ENCODE assay signal across 16 mouse cellular contexts in the genomic region with DNA sequence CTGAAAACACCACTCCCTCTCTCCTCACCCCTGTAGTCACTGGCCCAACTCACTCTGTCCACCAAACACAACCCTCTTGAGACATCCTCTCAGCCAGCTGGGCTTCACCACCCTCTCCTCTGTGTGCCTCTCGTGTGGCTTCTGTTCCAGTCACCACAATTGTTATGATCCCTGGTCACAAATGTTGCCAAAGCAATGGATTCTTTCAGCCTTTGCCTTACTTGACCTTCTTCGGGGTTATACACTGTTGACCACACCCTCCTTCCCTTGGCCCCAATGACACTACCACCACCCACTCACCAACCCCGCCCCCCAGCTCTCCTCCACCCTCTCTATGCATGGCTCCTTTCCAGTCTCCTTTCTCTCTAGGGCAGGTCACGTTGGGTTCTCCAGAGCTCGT. TPM values are rescaled to one million over a fixed set of nuclear protein-coding genes. Genes with fewer than 3 reads are reported as not detected.
A peak's percentile ranks its signal among the peaks of the same experiment; 100 is the strongest.
DNase-seq lines count a peak whose midpoint lies in the region; ATAC-seq lines count a peak whose summit lies in the region.
"Had no signal": no experiment of that assay in that cellular context is flagged by ENCODE, and none has a peak within 500 bp of the region (broad histone marks: within the 10 kb centered on the region; RNA-seq: fewer than 3 reads in every experiment).

No protein-coding gene starts in this region.

- H3K27me3 ChIP-seq in heart, embryonic 11.5 days (ENCODE audit: control insufficient read depth, insufficient read depth, low read length), result no peaks in the 10 kb centered on the region
- H3K27me3 ChIP-seq: limb, embryonic 13.5 days; lung, embryonic 15.5 days; midbrain, embryonic 15.5 days; neural tube, embryonic 12.5 days had no signal

- ATAC-seq in heart, embryonic 11.5 days (replicated peaks; ENCODE audit: insufficient number of reproducible peaks, low FRiP score, low TSS enrichment), result no peak
- ATAC-seq in erythroblast, adult 5-6 weeks (replicated peaks; ENCODE audit: low FRiP score, poor library complexity, severe bottlenecking), result no peak
- ATAC-seq: intestine, embryonic 16.5 days; midbrain, embryonic 15.5 days had no signal

- no peaks in the 10 kb centered on the region for H3K36me3 ChIP-seq in heart, embryonic 11.5 days (ENCODE audit: control insufficient read depth, insufficient read depth, low read length)
- H3K36me3 ChIP-seq: hindbrain, embryonic 10.5 days; limb, embryonic 13.5 days; lung, embryonic 15.5 days; midbrain, embryonic 15.5 days; neural tube, embryonic 12.5 days had no signal

- H3K9ac ChIP-seq in heart, embryonic 11.5 days (ENCODE audit: low read depth, low read length), result no peak overlapping the region
- H3K9ac ChIP-seq: limb, embryonic 13.5 days; lung, embryonic 15.5 days; midbrain, embryonic 15.5 days; neural tube, embryonic 12.5 days had no signal

- H3K4me2 ChIP-seq in heart, embryonic 11.5 days, result no peak overlapping the region
- H3K4me2 ChIP-seq: limb, embryonic 13.5 days; lung, embryonic 15.5 days; midbrain, embryonic 15.5 days; neural tube, embryonic 12.5 days had no signal

- peak; percentile 77 to 84 for DNase-seq in heart, adult 18-20 months
- peak; percentile 70 for DNase-seq in heart, postnatal 25 days (ENCODE audit: low spot score)
- DNase-seq in skeletal muscle tissue, adult 2 months (ENCODE audit: low read depth, low spot score), result peak; percentile 87
- DNase-seq in layer of hippocampus, adult 8-10 months (ENCODE audit: low spot score in 2 of 2), result no peak
- DNase-seq: cerebellum, adult 11-12 months; thymus, postnatal 36 days had no signal

- intact Hi-C loops in heart, postnatal 25 days (cut with DNase I), result loop anchor here (5.0 kb wide), 1 partner anchor 34 kb away; no protein-coding TSS in a partner anchor

- H3K4me3 ChIP-seq in heart, embryonic 11.5 days (ENCODE audit: low read depth, low read length), result no peak overlapping the region
- no peak overlapping the region for H3K4me3 ChIP-seq in brown adipose tissue, adult 24 weeks (ENCODE audit: insufficient read depth, low read depth, low read length)
- H3K4me3 ChIP-seq: hindbrain, embryonic 10.5 days; left cerebral cortex, adult 2 months; limb, embryonic 13.5 days; lung, embryonic 15.5 days; midbrain, embryonic 15.5 days; neural tube, embryonic 12.5 days had no signal

- H3K9me3 ChIP-seq in heart, embryonic 11.5 days (replicated peaks; ENCODE audit: control insufficient read depth, low read length), result no peaks in the 10 kb centered on the region
- H3K9me3 ChIP-seq: hindbrain, embryonic 10.5 days; limb, embryonic 13.5 days; lung, embryonic 15.5 days; midbrain, embryonic 15.5 days; neural tube, embryonic 12.5 days had no signal

- WGBS in heart, embryonic 11.5 days (ENCODE audit: insufficient replicate concordance), result 84% methylated on average over 5 of the region's 5 CpGs

- no peak overlapping the region for H3K27ac ChIP-seq in heart, embryonic 11.5 days (ENCODE audit: low read depth, low read length)
- H3K27ac ChIP-seq in brown adipose tissue, adult 24 weeks (replicated peaks; ENCODE audit: low read depth, low read length), result peak overlapping the region; percentile 87
- H3K27ac ChIP-seq: hindbrain, embryonic 10.5 days; left cerebral cortex, adult 2 months; limb, embryonic 13.5 days; lung, embryonic 15.5 days; midbrain, embryonic 15.5 days; neural tube, embryonic 12.5 days had no signal

- peaks cover 15% of the 10 kb centered on the region for H3K4me1 ChIP-seq in heart, embryonic 11.5 days (ENCODE audit: control insufficient read depth, insufficient read depth, low read length)
- peaks cover 47% of the 10 kb centered on the region for H3K4me1 ChIP-seq in brown adipose tissue, adult 24 weeks (ENCODE audit: control insufficient read depth, insufficient read depth, insufficient read length, low read length)
- H3K4me1 ChIP-seq: midbrain, embryonic 15.5 days had no signal

RNA-seq across cellular contexts. Expression of gene Heg1, which starts 6.3 kb away (rescaled TPM):
- total RNA-seq in heart, adult 18-20 months (2021), result 100 to 1,000 TPM; 104 to 113 TPM
- polyA plus RNA-seq in heart, embryonic 11.5 days (2014; fragmentation: Nextera tagmentation; extraction: Ambion mirVana), result 31.3 and 37.2 TPM in 2 replicates
- 23.0 and 34.7 TPM in 2 replicates for polyA plus RNA-seq in brown adipose tissue, adult 24 weeks (2012; ENCODE audit: insufficient read depth, insufficient read length, missing spikeins)
- total RNA-seq in heart, postnatal 25 days (2021), result 100 to 1,000 TPM; 155 to 170 TPM
- total RNA-seq in layer of hippocampus, adult 8-10 months (2022), result 10 to 100 TPM; 27.2 to 29.3 (median 28.4) TPM
- total RNA-seq in erythroblast, adult 5-6 weeks (2015; ENCODE audit: low replicate concordance), result 3.7 and 7.5 TPM in 2 replicates
- 2.4 and 6.4 TPM in 2 replicates for total RNA-seq in erythroblast, adult 5-6 weeks (2017; ENCODE audit: low replicate concordance)

Comparison
In these comparisons a context has a peak if more than half of its experiments do, and no peak if none do; other contexts are left out.
1. DNase-seq: peak in heart, adult 18-20 months (2 of 2), heart, postnatal 25 days (single experiment) and skeletal muscle tissue, adult 2 months (single experiment); none in layer of hippocampus, adult 8-10 months (0 of 2).